Mouse (Mus musculus) hindbrain, postnatal 0 days (tissue): Measurements from ENCODE around the gene Smarca2. TPM values are rescaled to one million over a fixed set of nuclear protein-coding genes. Genes with fewer than 3 reads are reported as not detected.

Experiments
- ATAC-seq: fragments of 200-750 bp; cut with Nextera tagmentation; 2 replicates; pipeline ENCODE4 v1.8.0; 2017; ENCODE audit warnings: mild to moderate bottlenecking, moderate TSS enrichment, moderate library complexity
- DNase-seq: peaks from one replicate; pipeline ENCODE4 v3.0.0-alpha.2; 2015; ENCODE audit warnings: low spot score
- H3K27ac ChIP-seq: fragments of 300-500 bp; sonication (generic); 2 replicates; pipeline ENCODE4 v1.5.1; 2014; ENCODE audit warnings: mild to moderate bottlenecking
- H3K27me3 ChIP-seq: fragments of 300-500 bp; sonication (generic); 2 replicates; pipeline ENCODE4 v1.6.1; 2014; ENCODE audit warnings: low read length, mixed read lengths; ENCODE audit not compliant: insufficient read depth
- H3K36me3 ChIP-seq: fragments of 300-500 bp; sonication (generic); 2 replicates; pipeline ENCODE4 v1.6.1; 2014; ENCODE audit warnings: low read length, mixed read lengths; ENCODE audit not compliant: insufficient read depth
- H3K4me1 ChIP-seq: fragments of 300-500 bp; sonication (generic); 2 replicates; pipeline ENCODE4 v1.6.1; 2014; ENCODE audit warnings: antibody characterized with exemption, low read length, mixed read lengths; ENCODE audit not compliant: insufficient read depth
- H3K4me2 ChIP-seq: fragments of 300-500 bp; sonication (generic); 2 replicates; pipeline ENCODE4 v1.6.1; 2014; ENCODE audit warnings: low read depth, mild to moderate bottlenecking, low read length, moderate library complexity, mixed read lengths
- H3K4me3 ChIP-seq: fragments of 300-500 bp; sonication (generic); 2 replicates; pipeline ENCODE4 v1.5.1; 2014; ENCODE audit warnings: low read length
- H3K9ac ChIP-seq: fragments of 300-500 bp; sonication (generic); replicated peaks from 2 replicates; pipeline ENCODE4 v1.6.1; 2014; ENCODE audit warnings: mild to moderate bottlenecking, low read length, moderate library complexity, mixed read lengths
- H3K9me3 ChIP-seq: fragments of 300-500 bp; sonication (generic); 2 replicates; pipeline ENCODE4 v1.6.1; 2016; ENCODE audit warnings: low read length, mixed read lengths
- CTCF ChIP-seq: IDR thresholded peaks from 2 replicates; pipeline ENCODE4 v1.5.1; 2016; ENCODE audit warnings: antibody characterized with exemption, control low read depth, low read depth
- WGBS: fragments of 180-500 bp; shearing (Covaris S2); extraction: QIAGEN DNeasy Blood & Tissue Kit; methylation state at CpG from one replicate; pipeline ENCODE4 v1.1.7; 2014; 5-methylcytosine and 5-hydroxymethylcytosine counted together
- polyA plus RNA-seq: library from polyadenylated mRNA; unstranded; fragments of >200 nt; fragmentation: Nextera tagmentation; extraction: Ambion mirVana; gene quantifications from 2 replicates; pipeline ENCODE4 v1.2.1, GENCODE M21; 2015
- total RNA-seq: library from RNA; depleted of rRNA; stranded (reverse); fragments of >200 nt; gene quantifications from 2 replicates; pipeline ENCODE4 v1.2.3, GENCODE M21; 2014

Gene Smarca2
- total and polyA plus RNA-seq, 2 experiments from 2014 or later: 82.0 to 87.7 TPM

GRCm38 (mm10) chr19:26643011-26643410 is 38.2 kb downstream of the Smarca2 start:
- Histone ChIP-seq H3K4me1 (no peaks in the 10 kb centered on the region), H3K27me3 (no peaks in the 10 kb centered on the region), H3K4me3 (no peak overlapping the region), H3K27ac (no peak overlapping the region), H3K36me3 (no peaks in the 10 kb centered on the region), H3K9me3 (no peaks in the 10 kb centered on the region), H3K9ac (no peak overlapping the region), H3K4me2 (no peak overlapping the region)
- TF ChIP-seq CTCF: no peak
- ATAC-seq (no peak), DNase-seq (no peak)
- 43% methylated on average over 4 of the region's 4 CpGs for WGBS

GRCm38 (mm10) chr19:26643936-26644335 is 39.1 kb downstream of the Smarca2 start:
- Histone ChIP-seq H3K4me3 (no peak overlapping the region), H3K9me3 (no peaks in the 10 kb centered on the region), H3K36me3 (no peaks in the 10 kb centered on the region), H3K4me2 (no peak overlapping the region), H3K9ac (no peak overlapping the region), H3K27ac (no peak overlapping the region), H3K27me3 (no peaks in the 10 kb centered on the region), H3K4me1 (no peaks in the 10 kb centered on the region)
- TF ChIP-seq CTCF: no peak
- no peak for ATAC-seq
- no peak for DNase-seq
- 87% methylated on average over 4 of the region's 4 CpGs for WGBS

- no peaks in the 10 kb centered on the region for H3K4me1 ChIP-seq
- H3K9ac ChIP-seq: no peak overlapping the region
- H3K4me2 ChIP-seq: no peak overlapping the region
- TF ChIP-seq CTCF: no peak
- WGBS: 92% methylated on average over 3 of the region's 3 CpGs
- no peaks in the 10 kb centered on the region for H3K27me3 ChIP-seq
- DNase-seq (no peak), ATAC-seq (no peak)
- H3K9me3 ChIP-seq: no peaks in the 10 kb centered on the region
- peaks cover 7% of the 10 kb centered on the region; the same call in 1 of the 2 replicates for H3K36me3 ChIP-seq
- H3K27ac ChIP-seq: no peak overlapping the region
- H3K4me3 ChIP-seq: no peak overlapping the region
Measured at GRCm38 (mm10) chr19:26645016-26645415, 40.2 kb downstream of the Smarca2 start.

- H3K27me3 ChIP-seq: no peaks in the 10 kb centered on the region
- no peak overlapping the region for H3K4me2 ChIP-seq
- no peak for TF ChIP-seq CTCF
- H3K9me3 ChIP-seq: no peaks in the 10 kb centered on the region
- H3K36me3 ChIP-seq: peaks cover 7% of the 10 kb centered on the region; the same call in 1 of the 2 replicates
- H3K27ac ChIP-seq: no peak overlapping the region
- DNase-seq: no peak
- H3K4me1 ChIP-seq: no peaks in the 10 kb centered on the region
- WGBS: 48% methylated on average over 2 of the region's 2 CpGs
- ATAC-seq: no peak
- H3K9ac ChIP-seq: no peak overlapping the region
- no peak overlapping the region for H3K4me3 ChIP-seq
Measured at GRCm38 (mm10) chr19:26646128-26646527, 41.3 kb downstream of the Smarca2 start.

GRCm38 (mm10) chr19:26650585-26651273 is 45.9 kb downstream of the Smarca2 start:
- peaks cover 11% of the 10 kb centered on the region for H3K36me3 ChIP-seq
- WGBS: 88% methylated on average over 7 of the region's 7 CpGs
- H3K27me3 ChIP-seq: no peaks in the 10 kb centered on the region
- H3K27ac ChIP-seq: no peak overlapping the region
- no peaks in the 10 kb centered on the region for H3K4me1 ChIP-seq
- ATAC-seq (no peak), DNase-seq (no peak)
- H3K4me2 ChIP-seq: no peak overlapping the region
- no peak overlapping the region for H3K4me3 ChIP-seq
- no peak overlapping the region for H3K9ac ChIP-seq
- no peak for TF ChIP-seq CTCF
- H3K9me3 ChIP-seq: no peaks in the 10 kb centered on the region

- DNase-seq: no peak
- H3K4me3 ChIP-seq: no peak overlapping the region
- H3K4me1 ChIP-seq: no peaks in the 10 kb centered on the region
- no peaks in the 10 kb centered on the region for H3K27me3 ChIP-seq
- H3K36me3 ChIP-seq: no peaks in the 10 kb centered on the region; the same call in 1 of the 2 replicates
- WGBS: 88% methylated on average over 7 of the region's 7 CpGs
- no peaks in the 10 kb centered on the region for H3K9me3 ChIP-seq
- no peak for ATAC-seq
- H3K27ac ChIP-seq: no peak overlapping the region
- no peak for TF ChIP-seq CTCF
- no peak overlapping the region for H3K9ac ChIP-seq
- H3K4me2 ChIP-seq: no peak overlapping the region
Measured at GRCm38 (mm10) chr19:26658324-26658723, 53.5 kb downstream of the Smarca2 start.

GRCm38 (mm10) chr19:26659976-26660375 is 55.1 kb downstream of the Smarca2 start:
- Histone ChIP-seq H3K27me3 (no peaks in the 10 kb centered on the region), H3K4me2 (no peak overlapping the region), H3K9me3 (no peaks in the 10 kb centered on the region), H3K4me1 (no peaks in the 10 kb centered on the region), H3K36me3 (no peaks in the 10 kb centered on the region; the same call in 1 of the 2 replicates), H3K9ac (no peak overlapping the region), H3K4me3 (no peak overlapping the region), H3K27ac (no peak overlapping the region)
- no peak for ATAC-seq
- TF ChIP-seq CTCF: no peak
- DNase-seq: no peak
- WGBS: 74% methylated on average over 5 of the region's 5 CpGs
